Mouse (Mus musculus) ES-E14 (cell line): ENCODE measurements around the gene C2cd3.

ENCODE experiments used
- CHD2 ChIP-seq: IDR thresholded peaks from 2 replicates; pipeline ENCODE4 v1.6.1; 2014; ENCODE audit warnings: mild to moderate bottlenecking, low read depth, low read length, inconsistent platforms
- ZNF384 ChIP-seq: IDR thresholded peaks from 2 replicates; pipeline ENCODE4 v1.6.1; 2012; ENCODE audit warnings: low read depth, low read length, inconsistent platforms

GRCm38 (mm10) chr7:100357856-100358255 lies 14.2 kb upstream of the C2cd3 start:
- TF ChIP-seq CHD2 = no peak
- TF ChIP-seq ZNF384 = no peak
